ENCODE assay signal across 10 mouse cellular contexts in the genomic region with DNA sequence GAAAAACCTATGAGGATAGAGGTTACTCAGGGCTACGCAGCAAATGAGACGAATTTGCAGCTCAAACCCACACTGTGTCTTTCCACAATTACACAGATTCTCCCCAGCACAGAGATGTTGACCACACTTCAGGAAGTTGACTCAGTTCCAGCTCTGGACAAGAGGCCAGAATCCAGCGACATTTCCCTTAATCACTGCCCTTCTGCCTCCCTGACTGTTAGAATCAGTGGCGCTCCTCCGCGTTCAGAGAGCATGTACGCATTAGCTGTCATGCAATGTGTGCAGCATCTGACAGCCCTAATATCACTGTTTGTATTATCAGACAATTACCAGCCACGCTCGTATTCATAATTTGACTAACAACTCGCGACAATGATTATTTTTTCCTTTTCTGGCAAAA. TPM values are rescaled to one million over a fixed set of nuclear protein-coding genes. Genes with fewer than 3 reads are reported as not detected.
DNase-seq lines count a peak whose midpoint lies in the region; ATAC-seq lines count a peak whose summit lies in the region.
"Had no signal": no experiment of that assay in that cellular context is flagged by ENCODE, and none has a peak within 500 bp of the region (broad histone marks: within the 10 kb centered on the region; RNA-seq: fewer than 3 reads in every experiment).

No protein-coding gene starts in this region.

- H3K4me3 ChIP-seq in heart, embryonic 12.5 days, result no peak overlapping the region
- no peak overlapping the region for H3K4me3 ChIP-seq in hindbrain, embryonic 10.5 days

- no peaks in the 10 kb centered on the region for H3K36me3 ChIP-seq in heart, embryonic 12.5 days
- H3K36me3 ChIP-seq in hindbrain, embryonic 10.5 days, result no peaks in the 10 kb centered on the region
- H3K36me3 ChIP-seq: G1E had no signal

- H3K27ac ChIP-seq in heart, embryonic 12.5 days (ENCODE audit: poor library complexity, severe bottlenecking), result no peak overlapping the region; the same call in 1 of the 2 replicates
- H3K27ac ChIP-seq in hindbrain, embryonic 10.5 days, result no peak overlapping the region

- no peaks in the 10 kb centered on the region for H3K27me3 ChIP-seq in heart, embryonic 12.5 days (replicated peaks)
- H3K27me3 ChIP-seq in hindbrain, embryonic 10.5 days (ENCODE audit: insufficient read depth, poor library complexity, severe bottlenecking), result no peaks in the 10 kb centered on the region

- DNase-seq in heart, adult 8-10 months (ENCODE audit: low spot score), result peak; percentile 49
- DNase-seq in ovary, postnatal 36 days (ENCODE audit: low spot score), result peak; percentile 8
- DNase-seq in ovary, postnatal 10 days (ENCODE audit: low spot score), result no peak
- peak; percentile 51 to 56 for DNase-seq in kidney, postnatal 4 days
- peak; percentile 29 for DNase-seq in retina, postnatal 1 day
- no peak for DNase-seq in hindbrain, embryonic 10.5 days (ENCODE audit: low spot score)

- H3K4me1 ChIP-seq in heart, embryonic 12.5 days (replicated peaks), result no peaks in the 10 kb centered on the region
- no peaks in the 10 kb centered on the region; the same call in 1 of the 2 replicates for H3K4me1 ChIP-seq in hindbrain, embryonic 10.5 days (replicated peaks)

- H3K9me3 ChIP-seq in heart, embryonic 12.5 days (replicated peaks), result no peaks in the 10 kb centered on the region
- H3K9me3 ChIP-seq in hindbrain, embryonic 10.5 days, result no peaks in the 10 kb centered on the region

- H3K9ac ChIP-seq in heart, embryonic 12.5 days, result no peak overlapping the region

- WGBS in heart, embryonic 12.5 days, result 69% methylated on average over 11 of the region's 11 CpGs
- WGBS in hindbrain, embryonic 10.5 days, result 93% methylated on average over 11 of the region's 11 CpGs

- ATAC-seq in heart, embryonic 12.5 days (ENCODE audit: insufficient number of reproducible peaks, low FRiP score), result no peak
- ATAC-seq in erythroid progenitor cell, adult 5-6 weeks (replicated peaks; ENCODE audit: low FRiP score, poor library complexity, severe bottlenecking), result no peak
- ATAC-seq: intestine, postnatal 0 days had no signal

- no peak overlapping the region for H3K4me2 ChIP-seq in heart, embryonic 12.5 days

RNA-seq across cellular contexts. Expression of a gene that starts 31.4 kb away (rescaled TPM):
- total RNA-seq in heart, adult 8-10 months (2022), result not detected
- not detected in 2 replicates for polyA plus RNA-seq in heart, embryonic 12.5 days (2016; fragmentation: Nextera tagmentation; extraction: Ambion mirVana)
- total RNA-seq in erythroid progenitor cell, adult 5-6 weeks (2015; ENCODE audit: low replicate concordance), result not detected in 2 replicates
- not detected in 2 replicates for total RNA-seq in erythroid progenitor cell, adult 5-6 weeks (2017; ENCODE audit: low replicate concordance)
- polyA plus RNA-seq in hindbrain, embryonic 10.5 days (2016; fragmentation: Nextera tagmentation; extraction: Ambion mirVana), result not detected in 2 replicates
- polyA plus RNA-seq: G1E; intestine, postnatal 0 days had no signal

Comparison
In these comparisons a context has a peak if more than half of its experiments do, and no peak if none do; other contexts are left out.
1. DNase-seq: peak in heart, adult 8-10 months (single experiment), ovary, postnatal 36 days (single experiment), kidney, postnatal 4 days (2 of 2) and retina, postnatal 1 day (single experiment); none in ovary, postnatal 10 days (single experiment) and hindbrain, embryonic 10.5 days (single experiment).